Mouse (Mus musculus): ENCODE measurements around the gene Hic2. TPM values are rescaled to one million over a fixed set of nuclear protein-coding genes. Genes with fewer than 3 reads are reported as not detected.

The Hic2 gene
- polyA plus RNA-seq (2014; fragmentation: Illumina TruSeq; extraction: RNeasy Lipid Tissue Mini Kit (QIAGEN cat#74804); ENCODE audit: low read depth, low replicate concordance), result 0.44 TPM

GRCm38 (mm10) chr16:17232794-17233701 is at the start of gene Hic2:
TSS of gene Hic2 (plus strand) at chr16:17233572.

DNA sequence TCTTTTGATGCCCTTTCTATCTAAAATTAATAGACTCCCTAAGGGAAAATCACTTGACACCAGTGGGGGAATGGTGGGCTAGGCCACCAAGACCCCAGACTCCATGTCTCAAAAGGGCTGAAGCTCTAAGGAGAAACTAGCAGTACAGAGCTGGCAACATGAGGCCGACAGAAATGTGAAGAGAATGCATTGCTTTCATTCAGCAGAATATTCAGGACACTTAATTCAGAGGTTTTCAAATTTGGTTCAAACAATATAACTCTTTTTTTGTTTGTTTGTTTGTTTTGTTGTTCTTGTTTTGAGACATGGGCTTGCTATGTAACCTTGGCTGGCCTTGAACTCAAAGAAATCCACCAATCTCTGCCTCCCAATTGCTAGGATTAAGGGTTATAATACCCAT is 30.8 kb upstream of the Hic2 start, which contains the start of gene Ube2l3:
Ube2l3 (minus strand) TSS at position 101 of the 400 bp plus-strand sequence.

GRCm38 (mm10) chr16:17208389-17209361 is 24.7 kb upstream of the Hic2 start, which contains the start of gene Rimbp3:
TSS of gene Rimbp3 (plus strand) at chr16:17208603.

GRCm38 (mm10) chr16:17275721-17276120 is 42.3 kb downstream of the Hic2 start, which contains the start of gene Tmem191c:
TSS of gene Tmem191c (plus strand) at chr16:17276077.

Other genes with a start within 250 kb of the Hic2 start
- gene Ypel1, start 163.9 kb upstream of the Hic2 start, polyA plus RNA-seq (2014; fragmentation: Illumina TruSeq; extraction: RNeasy Lipid Tissue Mini Kit (QIAGEN cat#74804); ENCODE audit: low read depth, low replicate concordance), result 0.85 TPM
- 64.4 TPM for gene Ppil2, start 122.3 kb upstream of the Hic2 start, polyA plus RNA-seq (2014; fragmentation: Illumina TruSeq; extraction: RNeasy Lipid Tissue Mini Kit (QIAGEN cat#74804); ENCODE audit: low read depth, low replicate concordance)
- not detected for gene 2610318N02Rik, start 108.4 kb upstream of the Hic2 start, polyA plus RNA-seq (2014; fragmentation: Illumina TruSeq; extraction: RNeasy Lipid Tissue Mini Kit (QIAGEN cat#74804); ENCODE audit: low read depth, low replicate concordance)
- gene Sdf2l1, start 101.2 kb upstream of the Hic2 start, polyA plus RNA-seq (2014; fragmentation: Illumina TruSeq; extraction: RNeasy Lipid Tissue Mini Kit (QIAGEN cat#74804); ENCODE audit: low read depth, low replicate concordance), result 9.1 TPM
- not detected for gene Ydjc, start 89.0 kb upstream of the Hic2 start, polyA plus RNA-seq (2014; fragmentation: Illumina TruSeq; extraction: RNeasy Lipid Tissue Mini Kit (QIAGEN cat#74804); ENCODE audit: low read depth, low replicate concordance)
- not detected for gene Ccdc116, start 86.3 kb upstream of the Hic2 start, polyA plus RNA-seq (2014; fragmentation: Illumina TruSeq; extraction: RNeasy Lipid Tissue Mini Kit (QIAGEN cat#74804); ENCODE audit: low read depth, low replicate concordance)
- gene Ube2l3, start 30.9 kb upstream of the Hic2 start, polyA plus RNA-seq (2014; fragmentation: Illumina TruSeq; extraction: RNeasy Lipid Tissue Mini Kit (QIAGEN cat#74804); ENCODE audit: low read depth, low replicate concordance), result 157 TPM
- not detected for gene Rimbp3, start 25.0 kb upstream of the Hic2 start, polyA plus RNA-seq (2014; fragmentation: Illumina TruSeq; extraction: RNeasy Lipid Tissue Mini Kit (QIAGEN cat#74804); ENCODE audit: low read depth, low replicate concordance)
- gene Tmem191c, start 42.5 kb downstream of the Hic2 start, polyA plus RNA-seq (2014; fragmentation: Illumina TruSeq; extraction: RNeasy Lipid Tissue Mini Kit (QIAGEN cat#74804); ENCODE audit: low read depth, low replicate concordance), result not detected
- 1.4 TPM for gene Serpind1, start 97.8 kb downstream of the Hic2 start, polyA plus RNA-seq (2014; fragmentation: Illumina TruSeq; extraction: RNeasy Lipid Tissue Mini Kit (QIAGEN cat#74804); ENCODE audit: low read depth, low replicate concordance)
- 101 TPM for gene Snap29, start 172.4 kb downstream of the Hic2 start, polyA plus RNA-seq (2014; fragmentation: Illumina TruSeq; extraction: RNeasy Lipid Tissue Mini Kit (QIAGEN cat#74804); ENCODE audit: low read depth, low replicate concordance)
- gene Pi4ka, start 172.7 kb downstream of the Hic2 start, polyA plus RNA-seq (2014; fragmentation: Illumina TruSeq; extraction: RNeasy Lipid Tissue Mini Kit (QIAGEN cat#74804); ENCODE audit: low read depth, low replicate concordance), result 27.7 TPM
- 22.6 TPM for gene Crkl, start 218.4 kb downstream of the Hic2 start, polyA plus RNA-seq (2014; fragmentation: Illumina TruSeq; extraction: RNeasy Lipid Tissue Mini Kit (QIAGEN cat#74804); ENCODE audit: low read depth, low replicate concordance)